Mouse (Mus musculus) spleen, adult 2 months (tissue): ENCODE results near the gene Tiam1.

Experiments
- CTCF ChIP-seq: fragments of 200-500 bp; IDR thresholded peaks from 2 replicates; pipeline ENCODE4 v1.5.1; 2011; ENCODE audit warnings: mild to moderate bottlenecking, inconsistent platforms; ENCODE audit not compliant: insufficient read depth, insufficient read length, insufficient replicate concordance; ENCODE audit errors: extremely low read depth
- POLR2A ChIP-seq: fragments of 200-500 bp; IDR thresholded peaks from 2 replicates; pipeline ENCODE4 v1.6.1; 2011; ENCODE audit warnings: low read depth, low read length, inconsistent platforms

DNA sequence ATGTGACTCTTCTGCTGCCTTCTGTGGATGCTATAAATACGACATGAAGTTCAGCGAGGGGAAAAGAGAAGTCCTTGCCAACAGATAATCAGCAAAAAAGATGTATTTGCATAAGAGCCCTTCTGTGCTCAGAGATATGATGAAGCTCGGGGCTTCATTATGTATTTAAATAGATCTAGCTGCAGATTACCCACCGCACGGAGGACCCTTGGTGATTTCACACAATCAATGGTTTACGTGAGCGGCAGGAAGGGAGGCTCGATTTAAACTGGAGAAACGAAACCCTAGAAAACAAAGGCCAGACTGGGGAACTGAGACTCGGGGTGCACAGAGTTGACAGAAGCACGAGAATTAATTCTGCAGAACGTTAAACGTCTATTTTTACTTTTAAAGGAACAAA lies 272.2 kb downstream of the Tiam1 start:
- TF ChIP-seq CTCF (no peak), POLR2A (no peak)
